Mouse (Mus musculus) neutrophil, adult 83 days (primary cell): ENCODE results near the gene A630095E13Rik. TPM values are rescaled to one million over a fixed set of nuclear protein-coding genes. Genes with fewer than 3 reads are reported as not detected.

Experiments used
- total RNA-seq, 2 experiments: library from RNA; stranded (reverse); gene quantifications; one replicate each; pipeline ENCODE4 v1.2.4; 2023

Gene A630095E13Rik
- total RNA-seq: not detected

DNA sequence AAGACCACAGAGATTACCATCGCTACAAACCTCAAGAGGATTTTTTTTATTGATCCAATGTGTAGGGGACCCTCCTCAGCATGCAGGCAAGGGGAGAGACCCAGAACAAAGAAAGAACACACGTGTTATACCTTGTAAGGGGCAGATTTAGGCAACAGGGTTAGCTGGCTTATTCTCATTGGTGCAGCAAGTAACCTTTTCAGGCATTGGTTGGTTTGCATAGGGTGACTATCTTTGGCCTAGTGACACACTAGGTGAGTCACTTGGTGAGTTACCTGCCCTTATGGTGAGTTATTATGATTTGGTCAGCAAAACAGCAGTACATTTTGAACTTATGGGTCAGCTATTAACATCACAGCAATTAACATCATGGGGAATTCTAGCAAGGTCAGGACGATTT, at the start of gene A630095E13Rik:
A630095E13Rik (minus strand) TSS at position 101 of the 400 bp plus-strand sequence.

DNA sequence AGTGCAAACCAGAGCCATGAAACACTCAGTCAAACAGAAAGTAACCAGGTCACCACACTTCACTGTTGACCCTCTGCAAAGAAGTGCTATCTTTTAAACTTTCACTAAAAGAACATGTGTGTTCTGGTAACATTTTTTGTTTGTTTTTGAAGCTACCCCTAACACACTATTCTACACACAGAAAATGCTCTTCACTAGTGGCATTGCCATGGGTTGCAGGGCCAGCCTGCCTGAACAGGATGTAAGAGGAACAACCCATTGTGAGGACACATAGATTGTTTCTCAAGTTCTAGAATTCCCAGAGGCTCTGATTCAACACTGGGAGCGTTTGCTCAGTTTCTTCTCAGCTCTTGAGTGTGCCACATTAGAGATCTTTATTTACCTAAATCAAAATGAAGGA, 49.7 kb upstream of the A630095E13Rik start, which contains the start of gene Acrv1:
Acrv1 (plus strand) TSS at position 301 of the 400 bp plus-strand sequence.

Other genes starting within 250 kb of the A630095E13Rik start
- not detected for gene Gm7257, start 211.5 kb downstream of the A630095E13Rik start, total RNA-seq
- not detected for gene Gm9513, start 167.7 kb downstream of the A630095E13Rik start, total RNA-seq
- gene Gm5615, start 101.4 kb downstream of the A630095E13Rik start, total RNA-seq: not detected
- not detected for gene Gm17689, start 60.7 kb downstream of the A630095E13Rik start, total RNA-seq
- gene Acrv1, start 49.8 kb upstream of the A630095E13Rik start, total RNA-seq: not detected
- gene Chek1, start 83.7 kb upstream of the A630095E13Rik start, total RNA-seq: 10 to 100 TPM; 13.1 to 20.0 TPM
- gene Stt3a, start 124.3 kb upstream of the A630095E13Rik start, total RNA-seq: 100 to 1,000 TPM; 122 to 141 TPM
- gene Ei24, start 154.0 kb upstream of the A630095E13Rik start, total RNA-seq: 10 to 100 TPM; 28.8 to 29.3 TPM
- not detected for gene Fez1, start 178.5 kb upstream of the A630095E13Rik start, total RNA-seq